ENCODE assay signal across 17 mouse cellular contexts in genomic region chr10:122881456-122881855, GRCm38 (mm10).
DNase-seq lines count a peak whose midpoint lies in the region; ATAC-seq and TF ChIP-seq lines count a peak whose summit lies in the region.
"Had no signal": no experiment of that assay in that cellular context is flagged by ENCODE, and none has a peak within 500 bp of the region (broad histone marks: within the 10 kb centered on the region; RNA-seq: fewer than 3 reads in every experiment).

No protein-coding gene starts in this region.

- H3K36me3 ChIP-seq in hindbrain, embryonic 11.5 days (ENCODE audit: control insufficient read depth, insufficient read depth, low read length): no peaks in the 10 kb centered on the region
- no peaks in the 10 kb centered on the region for H3K36me3 ChIP-seq in hindbrain, postnatal 0 days (ENCODE audit: insufficient read depth, low read length)
- no peaks in the 10 kb centered on the region for H3K36me3 ChIP-seq in midbrain, embryonic 13.5 days
- H3K36me3 ChIP-seq in midbrain, postnatal 0 days (ENCODE audit: insufficient read depth, low read length): no peaks in the 10 kb centered on the region
- no peaks in the 10 kb centered on the region for H3K36me3 ChIP-seq in limb, embryonic 11.5 days (ENCODE audit: control insufficient read depth, insufficient read depth, low read length)
- no peaks in the 10 kb centered on the region for H3K36me3 ChIP-seq in forebrain, embryonic 15.5 days
- H3K36me3 ChIP-seq: embryonic facial prominence, embryonic 10.5 days; heart, embryonic 13.5 days had no signal

- H3K9me3 ChIP-seq in hindbrain, embryonic 11.5 days (ENCODE audit: control insufficient read depth, low read length): no peaks in the 10 kb centered on the region
- H3K9me3 ChIP-seq in hindbrain, postnatal 0 days (ENCODE audit: low read length): no peaks in the 10 kb centered on the region
- no peaks in the 10 kb centered on the region for H3K9me3 ChIP-seq in midbrain, embryonic 13.5 days
- H3K9me3 ChIP-seq in midbrain, postnatal 0 days (ENCODE audit: low read length): no peaks in the 10 kb centered on the region
- H3K9me3 ChIP-seq in limb, embryonic 11.5 days (ENCODE audit: control insufficient read depth, low read length): no peaks in the 10 kb centered on the region
- H3K9me3 ChIP-seq in forebrain, embryonic 15.5 days: no peaks in the 10 kb centered on the region
- H3K9me3 ChIP-seq: embryonic facial prominence, embryonic 10.5 days; heart, embryonic 13.5 days had no signal

- no peak for ATAC-seq in hindbrain, embryonic 11.5 days (ENCODE audit: low FRiP score)
- ATAC-seq in hindbrain, postnatal 0 days: no peak
- ATAC-seq in midbrain, embryonic 13.5 days: no peak
- no peak for ATAC-seq in midbrain, postnatal 0 days (ENCODE audit: low FRiP score)
- no peak for ATAC-seq in limb, embryonic 11.5 days (ENCODE audit: insufficient number of reproducible peaks, low FRiP score, low TSS enrichment, low read depth)
- no peak for ATAC-seq in CD4-positive, CD25-positive, alpha-beta regulatory T cell, adult 4 months
- no peak for ATAC-seq in forebrain, embryonic 15.5 days (replicated peaks)
- ATAC-seq: lung, postnatal 0 days had no signal

- no peak overlapping the region for H3K9ac ChIP-seq in hindbrain, embryonic 11.5 days (ENCODE audit: low read depth, low read length)
- H3K9ac ChIP-seq in hindbrain, postnatal 0 days (replicated peaks; ENCODE audit: low read length): no peak overlapping the region
- no peak overlapping the region for H3K9ac ChIP-seq in midbrain, embryonic 13.5 days (replicated peaks)
- H3K9ac ChIP-seq in midbrain, postnatal 0 days (replicated peaks; ENCODE audit: low read length, poor library complexity, severe bottlenecking): no peak overlapping the region
- no peak overlapping the region for H3K9ac ChIP-seq in limb, embryonic 11.5 days (ENCODE audit: low read length)
- no peak overlapping the region for H3K9ac ChIP-seq in forebrain, embryonic 15.5 days (replicated peaks)
- H3K9ac ChIP-seq: heart, embryonic 13.5 days had no signal

- H3K4me2 ChIP-seq in hindbrain, embryonic 11.5 days (replicated peaks; ENCODE audit: low read depth, low read length): no peak overlapping the region
- no peak overlapping the region for H3K4me2 ChIP-seq in hindbrain, postnatal 0 days (ENCODE audit: low read depth, low read length)
- no peak overlapping the region for H3K4me2 ChIP-seq in midbrain, embryonic 13.5 days (replicated peaks)
- no peak overlapping the region for H3K4me2 ChIP-seq in midbrain, postnatal 0 days (ENCODE audit: low read depth, low read length, poor library complexity, severe bottlenecking)
- no peak overlapping the region for H3K4me2 ChIP-seq in limb, embryonic 11.5 days (ENCODE audit: low read depth, severe bottlenecking)
- H3K4me2 ChIP-seq in forebrain, embryonic 15.5 days (replicated peaks): no peak overlapping the region
- H3K4me2 ChIP-seq: heart, embryonic 13.5 days had no signal

- peaks cover 13% of the 10 kb centered on the region for H3K4me1 ChIP-seq in hindbrain, embryonic 11.5 days (replicated peaks; ENCODE audit: control insufficient read depth, insufficient read depth, low read length)
- peaks cover 25% of the 10 kb centered on the region for H3K4me1 ChIP-seq in hindbrain, postnatal 0 days (ENCODE audit: insufficient read depth, low read length)
- H3K4me1 ChIP-seq in midbrain, embryonic 13.5 days (replicated peaks): peaks cover 44% of the 10 kb centered on the region
- peaks cover 17% of the 10 kb centered on the region for H3K4me1 ChIP-seq in midbrain, postnatal 0 days (ENCODE audit: insufficient read depth, low read length)
- peaks cover 21% of the 10 kb centered on the region for H3K4me1 ChIP-seq in limb, embryonic 11.5 days (ENCODE audit: control insufficient read depth, insufficient read depth, low read length)
- H3K4me1 ChIP-seq in forebrain, embryonic 15.5 days: peaks cover 29% of the 10 kb centered on the region

- H3K4me3 ChIP-seq in hindbrain, embryonic 11.5 days (ENCODE audit: low read depth, low read length): no peak overlapping the region
- no peak overlapping the region for H3K4me3 ChIP-seq in hindbrain, postnatal 0 days (ENCODE audit: low read length)
- no peak overlapping the region for H3K4me3 ChIP-seq in midbrain, embryonic 13.5 days (replicated peaks)
- H3K4me3 ChIP-seq in midbrain, postnatal 0 days (ENCODE audit: low read depth, low read length): no peak overlapping the region
- H3K4me3 ChIP-seq in limb, embryonic 11.5 days (ENCODE audit: low read depth, low read length): no peak overlapping the region
- H3K4me3 ChIP-seq in forebrain, embryonic 15.5 days: no peak overlapping the region
- H3K4me3 ChIP-seq: embryonic facial prominence, embryonic 10.5 days; heart, embryonic 13.5 days had no signal

- no peak for TF ChIP-seq CTCF in hindbrain, postnatal 0 days (IDR thresholded peaks at IDR 0.05; ENCODE audit: low read depth)
- TF ChIP-seq CTCF in midbrain, postnatal 0 days (IDR thresholded peaks at IDR 0.05): no peak

- WGBS in hindbrain, embryonic 11.5 days: 86% methylated on average over 10 of the region's 10 CpGs
- 71% methylated on average over 10 of the region's 10 CpGs for WGBS in hindbrain, postnatal 0 days
- 71% methylated on average over 10 of the region's 10 CpGs for WGBS in midbrain, embryonic 13.5 days
- 54% methylated on average over 10 of the region's 10 CpGs for WGBS in midbrain, postnatal 0 days
- WGBS in limb, embryonic 11.5 days: 72% methylated on average over 10 of the region's 10 CpGs
- 84% methylated on average over 10 of the region's 10 CpGs for WGBS in forebrain, embryonic 15.5 days

- no peak for DNase-seq in hindbrain, embryonic 11.5 days (ENCODE audit: low spot score)
- DNase-seq in hindbrain, postnatal 0 days (ENCODE audit: low spot score): no peak
- no peak for DNase-seq in midbrain, postnatal 0 days (ENCODE audit: low spot score)
- DNase-seq in limb, embryonic 11.5 days (ENCODE audit: low spot score): no peak
- DNase-seq: adrenal gland, postnatal 36 days; cerebellum, adult 8-10 months; heart, adult 18-20 months; kidney, adult 8-10 months; liver; thymus, postnatal 14 days had no signal

- H3K27ac ChIP-seq in hindbrain, embryonic 11.5 days (ENCODE audit: low read depth, low read length): peak overlapping the region; percentile 42; the same call in 1 of the 2 replicates
- H3K27ac ChIP-seq in hindbrain, postnatal 0 days: no peak overlapping the region
- 0 out of 2 replicates have a peak overlapping the region, but pooled peaks have one; percentile 51 for H3K27ac ChIP-seq in midbrain, embryonic 13.5 days
- no peak overlapping the region for H3K27ac ChIP-seq in midbrain, postnatal 0 days (ENCODE audit: low read depth, low read length)
- H3K27ac ChIP-seq in limb, embryonic 11.5 days (replicated peaks; ENCODE audit: low read depth, low read length): 0 out of 2 replicates have a peak overlapping the region, but pooled peaks have one; percentile 30
- H3K27ac ChIP-seq in forebrain, embryonic 15.5 days (replicated peaks): no peak overlapping the region
- H3K27ac ChIP-seq: heart, embryonic 13.5 days had no signal

- no peaks in the 10 kb centered on the region for H3K27me3 ChIP-seq in hindbrain, embryonic 11.5 days (ENCODE audit: control insufficient read depth, insufficient read depth, low read length)
- no peaks in the 10 kb centered on the region for H3K27me3 ChIP-seq in hindbrain, postnatal 0 days (ENCODE audit: insufficient read depth, low read length)
- no peaks in the 10 kb centered on the region for H3K27me3 ChIP-seq in midbrain, embryonic 13.5 days
- H3K27me3 ChIP-seq in midbrain, postnatal 0 days (ENCODE audit: insufficient read depth, low read length): no peaks in the 10 kb centered on the region
- H3K27me3 ChIP-seq in limb, embryonic 11.5 days (ENCODE audit: control insufficient read depth, insufficient read depth, low read length): no peaks in the 10 kb centered on the region
- no peaks in the 10 kb centered on the region for H3K27me3 ChIP-seq in forebrain, embryonic 15.5 days
- H3K27me3 ChIP-seq: CH12.LX; heart, embryonic 13.5 days had no signal

Comparison
In these comparisons a context has a peak if more than half of its experiments do, and no peak if none do; other contexts are left out.
1. H3K27ac ChIP-seq: peak in hindbrain, embryonic 11.5 days (single experiment), midbrain, embryonic 13.5 days (single experiment) and limb, embryonic 11.5 days (single experiment); none in hindbrain, postnatal 0 days (single experiment), midbrain, postnatal 0 days (single experiment) and forebrain, embryonic 15.5 days (single experiment).